Mouse (Mus musculus): Measurements from ENCODE around the gene Zfp653.

Zfp653 gene

GRCm38 (mm10) chr9:22070791-22071573 is at the start of gene Zfp653, which contains the start of gene Gm49318:
Gene Zfp653 (minus strand): TSS chr9:22071376.
Gene Gm49318 (minus strand): TSS chr9:22071259.
- no peaks in the 10 kb centered on the region for H3K9me3 ChIP-seq (ENCODE audit: low read length)

GRCm38 (mm10) chr9:22119543-22119942 is 48.4 kb upstream of the Zfp653 start:
- H3K4me1 ChIP-seq (replicated peaks; ENCODE audit: low read depth, low read length): peaks cover 23% of the 10 kb centered on the region
- peaks cover 14% of the 10 kb centered on the region; the same call in 1 of the 2 replicates for H3K27me3 ChIP-seq (ENCODE audit: insufficient read depth, low read length)
- no peaks in the 10 kb centered on the region for H3K9me3 ChIP-seq (ENCODE audit: low read length)
- no peak for TF ChIP-seq NANOG (IDR thresholded peaks at IDR 0.05; ENCODE audit: borderline replicate concordance, low read length)
- TF ChIP-seq CTCF (conservative IDR thresholded peaks at IDR 0.05; ENCODE audit: low read length): no peak
- TF ChIP-seq POU5F1 (IDR thresholded peaks at IDR 0.05; ENCODE audit: borderline replicate concordance, low read length): no peak
- peaks cover 3% of the 10 kb centered on the region; the same call in 1 of the 2 replicates for H3K36me3 ChIP-seq (ENCODE audit: insufficient read depth, low read length)
- H3K4me3 ChIP-seq (replicated peaks; ENCODE audit: low read length): no peak overlapping the region

More at GRCm38 (mm10) chr9:22070791-22071573, at the start of gene Zfp653, which contains the start of gene Gm49318:
- Histone ChIP-seq H3K4me3 (replicated peaks; ENCODE audit: low read length) (peak within 1 kb of the TSS; percentile 95), H3K36me3 (ENCODE audit: insufficient read depth, low read length) (peaks cover 73% of the 10 kb centered on the region), H3K27me3 (ENCODE audit: insufficient read depth, low read length) (no peaks in the 10 kb centered on the region), H3K4me1 (replicated peaks; ENCODE audit: low read depth, low read length) (peaks cover 45% of the 10 kb centered on the region)
- TF ChIP-seq CTCF (conservative IDR thresholded peaks at IDR 0.05; ENCODE audit: low read length): no peak
- TF ChIP-seq POU5F1 (IDR thresholded peaks at IDR 0.05; ENCODE audit: borderline replicate concordance, low read length): no peak
- no peak for TF ChIP-seq NANOG (IDR thresholded peaks at IDR 0.05; ENCODE audit: borderline replicate concordance, low read length)

GRCm38 (mm10) chr9:22117754-22118456 is 46.7 kb upstream of the Zfp653 start:
- H3K4me3 ChIP-seq (replicated peaks; ENCODE audit: low read length): peak overlapping the region; percentile 93
- TF ChIP-seq CTCF (conservative IDR thresholded peaks at IDR 0.05; ENCODE audit: low read length) (peak; percentile 51), POU5F1 (IDR thresholded peaks at IDR 0.05; ENCODE audit: borderline replicate concordance, low read length) (no peak)
- peaks cover 23% of the 10 kb centered on the region for H3K4me1 ChIP-seq (replicated peaks; ENCODE audit: low read depth, low read length)
- peaks cover 19% of the 10 kb centered on the region for H3K36me3 ChIP-seq (ENCODE audit: insufficient read depth, low read length)
- peaks cover 13% of the 10 kb centered on the region; the same call in 1 of the 2 replicates for H3K27me3 ChIP-seq (ENCODE audit: insufficient read depth, low read length)
- H3K9me3 ChIP-seq (ENCODE audit: low read length): no peaks in the 10 kb centered on the region

- Histone ChIP-seq H3K9me3 (ENCODE audit: low read length) (no peaks in the 10 kb centered on the region), H3K36me3 (ENCODE audit: insufficient read depth, low read length) (peaks cover 29% of the 10 kb centered on the region), H3K4me1 (replicated peaks; ENCODE audit: low read depth, low read length) (peaks cover 23% of the 10 kb centered on the region), H3K27me3 (ENCODE audit: insufficient read depth, low read length) (peaks cover 7% of the 10 kb centered on the region; the same call in 1 of the 2 replicates), H3K4me3 (replicated peaks; ENCODE audit: low read length) (peak within 1 kb of the TSS; percentile 93)
- TF ChIP-seq NANOG (IDR thresholded peaks at IDR 0.05; ENCODE audit: borderline replicate concordance, low read length): no peak
- no peak for TF ChIP-seq CTCF (conservative IDR thresholded peaks at IDR 0.05; ENCODE audit: low read length)
- no peak for TF ChIP-seq POU5F1 (IDR thresholded peaks at IDR 0.05; ENCODE audit: borderline replicate concordance, low read length)
Measured at GRCm38 (mm10) chr9:22116740-22117426, 45.7 kb upstream of the Zfp653 start, which contains the start of gene Elof1. Gene Elof1 (minus strand): TSS chr9:22117172.

GRCm38 (mm10) chr9:22116086-22116485 is 44.9 kb upstream of the Zfp653 start:
- no peak for TF ChIP-seq CTCF (conservative IDR thresholded peaks at IDR 0.05; ENCODE audit: low read length)
- TF ChIP-seq NANOG (IDR thresholded peaks at IDR 0.05; ENCODE audit: borderline replicate concordance, low read length): no peak
- no peak for TF ChIP-seq POU5F1 (IDR thresholded peaks at IDR 0.05; ENCODE audit: borderline replicate concordance, low read length)
- Histone ChIP-seq H3K4me1 (replicated peaks; ENCODE audit: low read depth, low read length) (peaks cover 23% of the 10 kb centered on the region), H3K4me3 (replicated peaks; ENCODE audit: low read length) (peak overlapping the region; percentile 93), H3K9me3 (ENCODE audit: low read length) (no peaks in the 10 kb centered on the region), H3K27me3 (ENCODE audit: insufficient read depth, low read length) (peaks cover 5% of the 10 kb centered on the region; the same call in 1 of the 2 replicates), H3K36me3 (ENCODE audit: insufficient read depth, low read length) (peaks cover 37% of the 10 kb centered on the region)

GRCm38 (mm10) chr9:22115635-22116034 is 44.5 kb upstream of the Zfp653 start:
- Histone ChIP-seq H3K27me3 (ENCODE audit: insufficient read depth, low read length) (0 out of 2 replicates have a peak, but pooled peaks cover 3% of the 10 kb centered on the region), H3K36me3 (ENCODE audit: insufficient read depth, low read length) (peaks cover 42% of the 10 kb centered on the region), H3K4me3 (replicated peaks; ENCODE audit: low read length) (peak overlapping the region; percentile 93), H3K9me3 (ENCODE audit: low read length) (no peaks in the 10 kb centered on the region), H3K4me1 (replicated peaks; ENCODE audit: low read depth, low read length) (peaks cover 23% of the 10 kb centered on the region)
- TF ChIP-seq CTCF (conservative IDR thresholded peaks at IDR 0.05; ENCODE audit: low read length): no peak
- TF ChIP-seq POU5F1 (IDR thresholded peaks at IDR 0.05; ENCODE audit: borderline replicate concordance, low read length): no peak
- no peak for TF ChIP-seq NANOG (IDR thresholded peaks at IDR 0.05; ENCODE audit: borderline replicate concordance, low read length)

- H3K27me3 ChIP-seq (ENCODE audit: insufficient read depth, low read length): no peaks in the 10 kb centered on the region
- no peak overlapping the region for H3K4me3 ChIP-seq (replicated peaks; ENCODE audit: low read length)
- peaks cover 36% of the 10 kb centered on the region for H3K36me3 ChIP-seq (ENCODE audit: insufficient read depth, low read length)
- TF ChIP-seq POU5F1 (IDR thresholded peaks at IDR 0.05; ENCODE audit: borderline replicate concordance, low read length): no peak
- TF ChIP-seq NANOG (IDR thresholded peaks at IDR 0.05; ENCODE audit: borderline replicate concordance, low read length): no peak
- no peak for TF ChIP-seq CTCF (conservative IDR thresholded peaks at IDR 0.05; ENCODE audit: low read length)
- H3K4me1 ChIP-seq (replicated peaks; ENCODE audit: low read depth, low read length): no peaks in the 10 kb centered on the region
- H3K9me3 ChIP-seq (ENCODE audit: low read length): no peaks in the 10 kb centered on the region
Measured at GRCm38 (mm10) chr9:22108194-22108593, 37.0 kb upstream of the Zfp653 start.

- peaks cover 28% of the 10 kb centered on the region for H3K4me1 ChIP-seq (replicated peaks; ENCODE audit: low read depth, low read length)
- no peaks in the 10 kb centered on the region for H3K36me3 ChIP-seq (ENCODE audit: insufficient read depth, low read length)
- TF ChIP-seq CTCF (conservative IDR thresholded peaks at IDR 0.05; ENCODE audit: low read length): no peak
- TF ChIP-seq NANOG (IDR thresholded peaks at IDR 0.05; ENCODE audit: borderline replicate concordance, low read length): no peak
- TF ChIP-seq POU5F1 (IDR thresholded peaks at IDR 0.05; ENCODE audit: borderline replicate concordance, low read length): no peak
- H3K9me3 ChIP-seq (ENCODE audit: low read length): no peaks in the 10 kb centered on the region
- peaks cover 65% of the 10 kb centered on the region for H3K27me3 ChIP-seq (ENCODE audit: insufficient read depth, low read length)
- peak overlapping the region; percentile 60 for H3K4me3 ChIP-seq (replicated peaks; ENCODE audit: low read length)
Measured at GRCm38 (mm10) chr9:22099922-22100321, 28.7 kb upstream of the Zfp653 start.

All from E14TG2a.4 (cell line).